Mouse (Mus musculus) retina, embryonic 14.5 days (tissue): ENCODE data around the gene Trem1.

Experiments
- DNase-seq: peaks from one replicate; pipeline ENCODE4 v3.0.0-alpha.2; 2015; ENCODE audit warnings: low spot score

Trem1 gene

GRCm38 (mm10) chr17:48232518-48232917 is at the start of gene Trem1:
Gene Trem1 (plus strand): TSS chr17:48232768.
- no peak for DNase-seq

GRCm38 (mm10) chr17:48185252-48185651 is 47.3 kb upstream of the Trem1 start:
- DNase-seq: no peak

GRCm38 (mm10) chr17:48192366-48192765 is 40.2 kb upstream of the Trem1 start:
- DNase-seq: no peak

- no peak for DNase-seq
Observed at GRCm38 (mm10) chr17:48203086-48203485, 29.5 kb upstream of the Trem1 start.

- no peak for DNase-seq
Observed at GRCm38 (mm10) chr17:48212596-48212995, 20.0 kb upstream of the Trem1 start.

GRCm38 (mm10) chr17:48213511-48213910 is 19.1 kb upstream of the Trem1 start:
- DNase-seq: no peak

- no peak for DNase-seq
Observed at GRCm38 (mm10) chr17:48215429-48215828, 17.1 kb upstream of the Trem1 start.

- DNase-seq: no peak
Observed at GRCm38 (mm10) chr17:48230680-48231079, 1.9 kb upstream of the Trem1 start.

GRCm38 (mm10) chr17:48233789-48234188 is 1.2 kb downstream of the Trem1 start:
- DNase-seq: no peak

GRCm38 (mm10) chr17:48234550-48234949 is 2.0 kb downstream of the Trem1 start:
- DNase-seq: no peak

- DNase-seq: no peak
Observed at GRCm38 (mm10) chr17:48235773-48236370, 3.3 kb downstream of the Trem1 start.

- DNase-seq: no peak
Observed at GRCm38 (mm10) chr17:48237621-48238020, 5.1 kb downstream of the Trem1 start.

GRCm38 (mm10) chr17:48247221-48247928 is 14.8 kb downstream of the Trem1 start, which contains the start of gene Trem3:
Gene Trem3 (plus strand): TSS chr17:48247777.
- no peak for DNase-seq

GRCm38 (mm10) chr17:48249039-48249438 is 16.5 kb downstream of the Trem1 start:
- no peak for DNase-seq

GRCm38 (mm10) chr17:48249501-48249900 is 16.9 kb downstream of the Trem1 start:
- no peak for DNase-seq

- DNase-seq: no peak
Observed at GRCm38 (mm10) chr17:48250631-48251030, 18.1 kb downstream of the Trem1 start.

GRCm38 (mm10) chr17:48256575-48256974 is 24.0 kb downstream of the Trem1 start:
- DNase-seq: no peak

- DNase-seq: no peak
Observed at GRCm38 (mm10) chr17:48261868-48262267, 29.3 kb downstream of the Trem1 start.

- DNase-seq: no peak
Observed at GRCm38 (mm10) chr17:48263741-48264362, 31.3 kb downstream of the Trem1 start, which contains the start of gene Treml4. Gene Treml4 (plus strand): TSS chr17:48264295.

GRCm38 (mm10) chr17:48264662-48265061 is 32.1 kb downstream of the Trem1 start:
- no peak for DNase-seq

- no peak for DNase-seq
Observed at GRCm38 (mm10) chr17:48266138-48266537, 33.6 kb downstream of the Trem1 start.

GRCm38 (mm10) chr17:48266610-48267304 is 34.2 kb downstream of the Trem1 start:
- DNase-seq: no peak

GRCm38 (mm10) chr17:48267591-48267990 is 35.0 kb downstream of the Trem1 start:
- no peak for DNase-seq
